24 mouse cellular contexts compared by ENCODE assay signal in genomic region chr13:11017584-11017983, GRCm38 (mm10).
A peak's percentile ranks its signal among the peaks of the same experiment; 100 is the strongest.
DNase-seq lines count a peak whose midpoint lies in the region; ATAC-seq lines count a peak whose summit lies in the region.
"Had no signal": no experiment of that assay in that cellular context is flagged by ENCODE, and none has a peak within 500 bp of the region (broad histone marks: within the 10 kb centered on the region; RNA-seq: fewer than 3 reads in every experiment).

No protein-coding gene starts in this region.

- H3K9ac ChIP-seq in hindbrain, embryonic 13.5 days: no peak overlapping the region
- H3K9ac ChIP-seq: forebrain, embryonic 13.5 days; hindbrain, embryonic 12.5 days; intestine, embryonic 15.5 days; kidney, embryonic 15.5 days had no signal

- no peaks in the 10 kb centered on the region for H3K4me1 ChIP-seq in hindbrain, embryonic 13.5 days (replicated peaks)
- H3K4me1 ChIP-seq: forebrain, embryonic 10.5 days; forebrain, embryonic 13.5 days; hindbrain, embryonic 12.5 days; intestine, embryonic 15.5 days; kidney, embryonic 15.5 days had no signal

- no peak overlapping the region for H3K4me3 ChIP-seq in hindbrain, embryonic 13.5 days
- H3K4me3 ChIP-seq: forebrain, embryonic 10.5 days; forebrain, embryonic 13.5 days; heart, adult 2 months; hindbrain, embryonic 12.5 days; intestine, embryonic 15.5 days; kidney, embryonic 15.5 days had no signal

- H3K27ac ChIP-seq in hindbrain, embryonic 13.5 days: no peak overlapping the region
- H3K27ac ChIP-seq: forebrain, embryonic 10.5 days; forebrain, embryonic 13.5 days; heart, adult 2 months; hindbrain, embryonic 12.5 days; intestine, embryonic 15.5 days; kidney, embryonic 15.5 days had no signal

- H3K9me3 ChIP-seq in hindbrain, embryonic 13.5 days: no peaks in the 10 kb centered on the region
- H3K9me3 ChIP-seq: forebrain, embryonic 10.5 days; forebrain, embryonic 13.5 days; G1E; hindbrain, embryonic 12.5 days; intestine, embryonic 15.5 days; kidney, embryonic 15.5 days had no signal

- no peak overlapping the region for H3K4me2 ChIP-seq in hindbrain, embryonic 13.5 days
- H3K4me2 ChIP-seq: forebrain, embryonic 13.5 days; heart, embryonic 11.5 days; hindbrain, embryonic 12.5 days; intestine, embryonic 15.5 days; kidney, embryonic 15.5 days had no signal

- 88% methylated on average over 7 of the region's 7 CpGs for WGBS in hindbrain, embryonic 13.5 days

- peak; percentile 19 for DNase-seq in adrenal gland, adult 2 months
- DNase-seq in adrenal gland, adult 8-10 months: no peak
- DNase-seq in heart, adult 11 months: peak; percentile 72
- no peak for DNase-seq in heart, adult 8-10 months (ENCODE audit: low spot score)
- peak; percentile 20 to 29 for DNase-seq in adrenal gland, postnatal 36 days
- DNase-seq: B cell, adult 2 months; cerebellum, adult 11 months; cerebellum, adult 8-10 months; cerebellum, postnatal 36 days; gastrocnemius, postnatal 25 days; heart, adult 2 months; kidney, adult 11 months; kidney, adult 8-10 months had no signal

- H3K36me3 ChIP-seq in hindbrain, embryonic 13.5 days: no peaks in the 10 kb centered on the region
- H3K36me3 ChIP-seq: forebrain, embryonic 10.5 days; G1E; hindbrain, embryonic 12.5 days; intestine, embryonic 15.5 days; kidney, embryonic 15.5 days had no signal

- no peak for ATAC-seq in hindbrain, embryonic 13.5 days (ENCODE audit: low FRiP score)
- ATAC-seq: forebrain, embryonic 13.5 days; forebrain, embryonic 16.5 days; hindbrain, embryonic 16.5 days; intestine, embryonic 15.5 days had no signal

- H3K27me3 ChIP-seq in hindbrain, embryonic 13.5 days: no peaks in the 10 kb centered on the region
- H3K27me3 ChIP-seq: CH12.LX; forebrain, embryonic 13.5 days; hindbrain, embryonic 12.5 days; intestine, embryonic 15.5 days; kidney, embryonic 15.5 days had no signal

Comparison
In these comparisons a context has a peak if more than half of its experiments do, and no peak if none do; other contexts are left out.
1. DNase-seq: peak in adrenal gland, adult 2 months (single experiment), heart, adult 11 months (single experiment) and adrenal gland, postnatal 36 days (2 of 2); none in adrenal gland, adult 8-10 months (single experiment) and heart, adult 8-10 months (single experiment).